Mouse (Mus musculus) liver, postnatal 0 days (tissue): Measurements from ENCODE around the gene A630023A22Rik.

ENCODE experiments used
- CTCF ChIP-seq: sonication (generic); IDR thresholded peaks from 2 replicates; pipeline ENCODE4 v1.5.1; 2016; ENCODE audit warnings: antibody characterized with exemption, low read depth
- EP300 ChIP-seq: IDR thresholded peaks from 2 replicates; pipeline ENCODE4 v1.6.1; 2016; ENCODE audit warnings: antibody characterized with exemption, low read depth, mild to moderate bottlenecking

DNA sequence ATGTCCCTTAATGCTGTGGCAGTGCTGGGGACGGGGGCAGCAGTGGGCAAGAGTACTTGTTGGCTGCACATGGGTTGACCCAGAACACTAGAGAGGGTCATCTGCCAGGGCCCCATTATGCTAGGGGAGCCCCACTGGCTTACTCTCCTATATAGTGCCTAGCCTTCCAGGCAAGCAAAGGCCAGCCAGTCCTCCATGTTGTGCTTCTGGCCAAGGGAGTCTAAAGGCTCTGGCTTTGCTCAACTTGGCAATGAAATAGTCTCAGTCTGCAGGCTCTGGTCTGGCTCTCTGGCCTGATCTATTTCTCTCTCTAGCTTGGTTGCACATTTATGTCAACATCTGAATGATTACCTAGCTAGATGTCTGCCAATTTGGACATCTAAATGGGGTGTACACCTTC lies 9.7 kb downstream of the A630023A22Rik start:
- TF ChIP-seq CTCF, result no peak
- TF ChIP-seq EP300, result no peak
